Mouse (Mus musculus) cerebellum, postnatal 14 days (tissue): ENCODE measurements around the gene Arhgef11.

Experiments
- DNase-seq, 2 experiments: peaks; one replicate each; pipeline ENCODE4 v3.0.0; 2021; ENCODE audit warnings: mixed read lengths in 2 of 2

The Arhgef11 gene

DNA sequence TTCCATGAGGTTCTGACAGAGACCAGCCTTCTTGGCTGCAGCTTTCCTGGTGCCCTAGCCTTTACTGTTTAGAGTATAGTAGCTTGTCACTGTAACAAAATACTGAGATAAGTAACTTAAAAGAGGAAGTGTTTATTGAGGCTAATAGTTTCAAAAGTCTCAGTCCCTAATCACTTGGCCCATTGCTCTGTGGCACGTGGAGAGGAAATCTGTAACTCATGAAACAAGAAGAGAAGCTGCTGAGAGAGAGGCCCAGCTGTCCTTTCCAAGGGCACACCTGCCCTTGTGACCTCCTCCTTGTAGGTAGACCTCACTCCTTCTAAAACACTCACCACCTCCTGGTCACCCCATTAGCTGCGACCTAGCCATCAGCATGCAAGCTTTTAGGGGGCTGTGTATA is 101.2 kb downstream of the Arhgef11 start:
- no peak for DNase-seq

DNA sequence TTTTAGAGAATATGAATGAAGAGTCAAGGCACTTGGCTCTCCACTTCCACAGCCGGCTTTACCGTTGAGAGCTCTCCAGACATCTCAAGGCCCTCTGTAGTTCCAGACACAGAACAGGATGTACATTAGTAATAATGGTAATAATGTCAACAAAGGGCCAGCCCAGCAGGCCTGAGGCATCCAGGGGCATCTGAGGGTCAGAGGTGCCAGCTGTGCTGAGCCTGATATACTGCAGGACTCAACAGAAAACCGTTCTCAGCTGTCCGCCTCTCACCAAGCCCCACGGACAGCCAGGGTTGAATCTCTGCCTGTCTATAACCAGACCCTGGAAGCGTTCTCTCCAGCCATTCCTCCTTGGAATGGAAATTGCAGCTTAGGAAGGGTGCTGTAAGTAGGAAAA is 107.2 kb downstream of the Arhgef11 start:
- DNase-seq: no peak

DNA sequence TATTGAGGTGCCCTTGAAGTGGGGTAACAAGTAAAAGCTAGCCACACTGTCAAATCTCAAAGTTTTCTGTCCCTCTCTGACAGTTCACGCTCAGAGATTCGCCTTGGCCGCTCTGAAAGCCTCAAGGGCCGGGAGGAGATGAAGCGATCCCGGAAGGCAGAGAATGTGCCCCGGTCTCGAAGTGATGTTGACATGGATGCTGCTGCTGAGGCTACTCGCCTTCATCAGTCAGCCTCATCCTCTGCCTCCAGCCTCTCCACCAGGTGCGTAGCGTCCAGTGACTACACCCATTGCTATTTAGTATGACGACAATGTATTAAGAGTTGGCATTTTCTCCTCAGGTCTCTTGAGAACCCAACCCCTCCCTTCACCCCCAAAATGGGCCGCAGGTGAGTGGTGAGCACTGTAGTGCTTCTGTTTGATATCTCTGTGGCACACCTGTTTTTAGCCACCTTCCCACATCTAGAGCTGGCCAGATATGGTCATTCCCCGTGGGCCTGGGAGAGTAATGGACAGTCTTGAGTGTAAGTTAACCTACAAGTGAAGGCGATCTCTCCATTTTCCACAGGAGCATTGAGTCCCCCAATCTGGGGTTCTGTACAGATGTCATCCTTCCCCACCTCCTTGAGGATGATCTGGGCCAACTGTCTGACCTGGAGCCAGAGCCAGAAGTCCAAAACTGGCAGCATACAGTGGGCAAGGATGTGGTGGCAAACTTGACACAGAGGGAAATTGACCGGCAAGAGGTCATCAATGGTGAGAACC is 108.2 kb downstream of the Arhgef11 start:
- DNase-seq: no peak

DNA sequence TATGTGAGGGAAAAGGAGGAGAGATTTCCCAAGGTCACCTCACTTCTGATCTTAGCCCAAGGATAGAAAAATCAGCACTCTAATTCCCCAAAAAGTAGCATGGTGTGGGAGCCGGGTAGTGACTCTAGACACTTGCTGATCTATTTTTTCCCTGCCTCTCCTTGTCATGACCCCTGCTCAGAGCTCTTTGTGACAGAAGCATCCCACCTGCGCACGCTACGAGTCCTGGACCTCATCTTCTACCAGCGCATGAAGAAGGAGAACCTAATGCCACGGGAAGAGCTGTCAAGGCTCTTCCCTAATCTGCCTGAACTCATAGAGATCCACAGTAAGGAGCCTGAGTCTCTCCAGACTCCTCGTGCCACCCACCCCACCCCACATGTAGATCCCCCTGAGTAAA is 108.8 kb downstream of the Arhgef11 start:
- no peak for DNase-seq

DNA sequence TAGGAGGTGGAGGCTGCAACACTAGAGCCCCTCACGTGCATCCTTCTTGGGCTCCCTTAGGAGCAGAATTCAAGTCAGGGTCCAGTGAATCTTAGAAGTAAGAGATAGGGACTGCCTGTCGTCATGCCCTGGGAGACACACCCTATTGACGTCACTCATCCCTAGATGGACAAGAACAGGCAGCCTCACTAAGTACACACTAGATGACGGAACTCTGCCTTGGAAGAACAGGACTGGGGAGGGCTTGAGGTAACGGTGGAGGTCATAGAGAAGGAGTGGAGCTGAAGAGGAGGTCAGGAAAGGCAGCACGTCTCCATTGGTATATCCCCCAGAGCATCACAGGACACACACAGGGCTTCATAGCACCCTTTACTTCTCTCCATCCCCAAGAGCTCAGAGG is 111.3 kb downstream of the Arhgef11 start:
- no peak for DNase-seq

DNA sequence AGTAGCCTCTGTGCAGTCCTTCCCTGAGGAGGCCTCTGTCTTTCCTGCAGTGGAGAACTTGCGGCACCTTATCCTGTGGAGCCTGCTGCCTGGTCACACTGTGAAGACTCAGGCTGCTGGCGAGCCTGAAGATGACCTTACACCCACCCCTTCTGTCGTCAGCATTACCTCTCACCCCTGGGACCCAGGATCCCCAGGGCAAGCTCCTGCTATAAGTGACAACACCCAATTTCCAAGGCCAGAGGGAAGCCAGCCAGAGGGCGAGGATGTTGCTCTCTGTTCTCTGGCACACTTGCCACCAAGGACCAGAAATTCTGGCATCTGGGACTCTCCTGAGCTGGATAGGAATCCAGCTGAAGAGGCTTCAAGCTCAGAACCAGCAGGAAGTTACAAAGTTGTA is 115.7 kb downstream of the Arhgef11 start:
- no peak for DNase-seq

DNA sequence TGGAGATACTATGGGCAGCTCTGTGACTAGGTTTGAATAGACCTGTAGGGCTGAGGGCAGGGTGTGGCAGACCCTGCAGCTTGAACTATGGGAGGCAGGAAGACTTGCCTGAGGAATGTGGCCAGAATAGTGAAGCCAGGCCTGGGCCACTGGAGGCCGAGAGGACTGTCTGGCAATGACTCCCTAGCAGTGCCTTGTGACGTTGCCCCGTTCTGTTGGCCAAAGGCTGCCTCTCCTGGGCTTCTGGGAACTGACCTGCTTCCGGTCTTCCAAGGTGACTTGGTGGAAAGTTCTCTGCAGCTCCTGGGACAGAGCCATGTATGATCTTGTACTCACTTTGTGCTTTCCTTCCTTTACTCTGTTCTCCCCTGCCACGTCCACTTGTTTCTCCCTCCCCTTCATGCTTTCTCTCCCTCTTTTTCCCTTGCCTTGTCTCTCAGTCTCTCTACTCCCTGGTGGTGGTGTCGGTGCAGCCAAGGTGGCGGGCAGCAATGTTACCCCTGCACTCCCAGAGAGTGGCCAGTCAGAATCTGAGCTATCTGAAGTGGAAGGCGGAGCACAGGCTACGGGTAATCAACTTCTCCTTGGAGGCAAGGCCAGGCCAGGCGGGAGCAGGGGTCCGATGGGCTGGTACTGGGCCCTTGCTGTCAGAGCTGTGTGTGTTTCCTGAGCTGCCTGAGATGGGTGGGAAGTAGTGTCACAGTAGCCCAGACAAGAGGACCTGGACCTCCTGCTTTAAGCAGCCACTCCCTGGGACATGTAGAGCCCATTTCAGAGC is 116.8 kb downstream of the Arhgef11 start:
- DNase-seq: no peak

DNA sequence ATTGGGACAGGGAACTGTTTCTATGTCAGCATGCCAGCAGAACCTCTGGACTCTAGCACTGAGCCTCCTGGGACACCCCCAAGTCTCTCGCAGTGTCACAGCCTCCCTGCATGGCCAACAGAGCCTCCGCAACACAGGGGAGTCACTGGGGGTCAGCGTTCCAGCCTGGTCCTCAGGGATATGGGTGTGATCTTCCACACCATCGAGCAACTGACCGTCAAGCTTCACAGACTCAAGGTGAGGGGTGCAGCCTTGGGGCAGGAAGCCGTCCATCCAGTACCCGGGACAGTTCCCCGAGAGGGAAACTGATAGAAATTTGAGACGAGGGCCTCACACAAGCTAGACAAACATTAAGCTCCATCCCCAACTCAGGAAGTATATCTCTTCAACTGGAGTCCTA is 118.0 kb downstream of the Arhgef11 start:
- no peak for DNase-seq

DNA sequence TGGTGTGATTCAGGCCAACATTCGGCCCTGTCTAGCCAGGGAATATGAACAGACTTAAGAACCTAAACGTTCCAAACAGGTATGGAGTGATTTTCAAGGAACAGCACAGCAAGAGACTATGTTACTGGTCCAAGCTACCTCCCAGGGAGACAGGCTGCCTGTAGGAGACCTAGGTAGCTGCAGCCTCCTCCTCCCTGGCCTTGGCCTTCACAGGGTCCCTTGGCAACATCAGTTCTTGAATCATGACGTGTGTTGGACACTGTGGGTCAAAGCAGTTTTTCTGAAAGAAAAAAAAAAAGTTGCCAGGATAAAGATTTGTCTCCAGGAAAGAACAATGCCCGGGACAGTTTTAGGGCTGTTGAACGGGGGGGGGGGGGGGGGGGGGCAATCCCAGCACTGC is 121.5 kb downstream of the Arhgef11 start:
- DNase-seq: no peak

DNA sequence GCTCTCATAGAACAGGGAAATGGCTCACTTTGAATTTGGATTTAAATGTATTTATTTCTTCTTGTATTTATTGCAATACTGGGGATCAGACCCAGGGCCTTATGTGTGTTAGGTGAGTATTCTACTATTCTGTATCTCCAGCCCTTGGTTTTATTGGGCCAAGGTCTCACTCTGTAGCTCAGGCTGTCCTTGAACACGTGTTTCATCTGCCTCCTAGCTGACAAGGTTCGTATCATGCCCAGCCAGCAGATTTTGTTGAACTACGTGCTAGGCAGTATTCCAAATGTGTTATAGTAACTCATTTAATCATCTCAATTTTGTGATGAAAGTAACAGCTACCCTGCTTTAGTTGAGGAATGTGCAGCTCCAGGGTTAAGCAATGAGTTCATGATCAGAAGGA is 124.7 kb downstream of the Arhgef11 start:
- no peak for DNase-seq

DNA sequence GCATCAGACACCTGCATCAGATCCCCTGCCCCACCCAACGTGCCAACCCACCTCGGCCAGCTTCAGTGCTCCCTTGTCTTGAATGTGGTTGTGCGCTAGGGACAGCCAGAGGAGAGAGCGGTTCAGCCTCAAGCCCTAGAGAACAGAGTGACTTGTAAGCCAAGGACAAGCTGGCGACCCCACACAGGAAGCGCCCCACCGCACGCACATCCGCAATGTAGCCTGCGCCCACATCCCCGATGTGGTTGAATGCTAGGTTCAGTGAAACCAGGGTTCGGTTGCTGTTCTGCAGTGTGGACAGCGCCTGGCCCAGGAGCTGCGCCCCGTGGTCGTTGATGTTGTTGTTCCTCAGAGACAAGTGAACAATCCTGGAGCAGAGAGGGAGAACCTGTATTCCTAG is 125.4 kb downstream of the Arhgef11 start:
- no peak for DNase-seq

DNA sequence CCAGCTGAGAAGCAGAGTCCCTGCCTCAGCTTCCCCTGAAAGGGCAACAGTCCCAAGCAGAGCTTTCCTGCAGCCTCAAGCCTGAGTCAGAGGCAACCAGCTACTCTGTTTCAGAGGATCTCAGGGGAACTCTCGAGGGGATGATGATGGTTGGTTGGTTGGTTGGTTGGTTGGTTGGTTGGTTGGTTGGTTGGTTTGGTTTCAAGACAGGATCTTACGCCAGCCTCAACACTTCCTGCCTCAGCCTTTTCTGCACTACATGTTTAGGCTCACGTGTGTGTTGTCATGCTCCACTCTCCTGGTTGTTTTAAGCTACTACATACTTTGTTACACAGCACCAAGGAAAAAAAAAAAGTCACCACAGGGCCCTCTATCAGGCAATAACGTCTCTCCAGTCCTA is 126.6 kb downstream of the Arhgef11 start:
- DNase-seq: no peak

DNA sequence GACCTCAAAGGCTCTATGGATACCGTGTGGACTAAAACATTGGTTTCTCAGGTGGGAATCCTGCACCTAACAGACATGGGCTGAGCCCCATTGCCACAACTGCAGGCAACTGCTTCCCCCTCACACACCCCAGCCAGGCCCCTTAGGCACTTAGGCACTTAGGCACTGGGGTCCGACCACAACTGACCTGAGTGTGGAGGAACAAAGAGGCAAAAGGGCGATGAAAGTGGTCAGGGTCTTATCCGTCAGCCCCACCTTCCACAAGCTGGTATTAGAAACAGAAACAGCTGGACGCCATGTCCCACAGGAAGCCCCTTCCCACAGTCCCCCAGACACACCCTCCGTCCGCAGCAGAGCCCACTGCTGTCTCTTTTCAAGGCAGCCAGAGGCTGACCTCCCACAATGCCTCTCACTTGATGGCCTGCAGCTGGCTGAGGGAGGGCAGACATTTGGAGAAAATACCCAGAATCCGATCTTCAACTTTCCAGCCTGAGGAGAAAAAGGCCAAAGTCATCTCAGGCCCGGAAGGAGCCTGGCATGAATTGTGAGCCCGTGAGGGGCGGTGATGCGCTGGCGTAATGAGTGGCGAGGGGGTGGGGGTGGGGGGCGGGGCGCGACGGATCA is 127.8 kb downstream of the Arhgef11 start:
- DNase-seq: no peak

DNA sequence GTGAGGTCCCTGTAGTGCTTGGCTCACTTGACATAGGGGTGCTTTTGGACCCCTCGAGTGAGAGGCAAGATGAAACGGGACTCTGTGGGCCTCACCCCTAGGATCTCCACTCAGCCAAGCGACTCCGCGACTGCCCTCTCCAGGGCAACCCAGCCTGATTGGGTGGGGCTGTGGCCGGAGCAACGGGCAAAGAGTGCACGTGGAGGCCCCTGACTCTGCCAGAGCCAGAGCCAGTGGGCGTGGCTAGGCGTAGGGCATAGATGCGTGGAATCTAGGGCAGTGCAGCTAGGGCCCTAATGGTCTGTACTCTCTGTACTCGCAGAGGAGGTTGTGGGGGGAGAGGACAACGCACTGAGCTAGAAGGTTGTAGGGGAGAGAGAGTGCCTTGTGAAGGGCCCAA is 131.1 kb downstream of the Arhgef11 start, which contains the start of gene Lrrc71:
TSS of gene Lrrc71 (minus strand) at position 195 of the 400 bp plus-strand sequence.
- DNase-seq: no peak

DNA sequence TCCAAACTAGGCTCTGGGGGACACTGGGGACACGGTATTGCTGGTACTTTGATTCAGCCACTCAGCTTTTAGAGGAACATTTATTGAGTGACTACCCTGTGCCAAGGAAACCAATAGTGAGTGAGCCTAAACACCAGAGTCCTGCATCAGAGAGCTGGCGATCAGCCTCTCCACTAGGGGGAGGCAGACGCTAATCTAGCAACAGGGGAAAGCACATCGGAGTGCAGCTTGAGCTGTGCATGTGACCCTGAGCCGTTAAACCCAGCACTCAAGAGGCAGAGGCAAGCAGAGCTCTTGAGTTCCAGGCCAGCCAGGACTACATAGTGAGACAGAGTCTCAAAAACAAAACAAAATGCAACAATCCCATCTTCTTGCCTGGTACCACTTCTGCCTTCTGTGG is 131.7 kb downstream of the Arhgef11 start:
- DNase-seq: peak; percentile 50 to 58

DNA sequence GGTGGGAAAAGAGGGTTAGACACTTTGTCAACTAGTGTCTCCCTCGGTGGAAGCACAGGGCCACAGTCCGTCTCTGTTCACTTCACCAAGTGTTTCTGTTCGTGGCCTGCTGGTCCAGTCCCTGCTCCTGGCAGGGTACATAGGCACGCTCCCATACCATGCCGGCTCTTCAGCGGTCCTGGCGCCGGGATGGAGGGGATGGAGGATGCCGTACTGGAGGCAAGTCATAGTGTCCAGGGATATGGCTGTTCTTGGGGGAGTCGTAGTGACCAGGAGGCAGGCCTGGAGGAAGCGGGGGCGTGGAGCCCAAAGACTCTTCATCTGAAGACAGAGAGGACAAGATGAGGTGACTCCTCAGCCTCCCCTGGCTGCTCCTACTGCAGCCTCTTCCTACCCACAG is 132.6 kb downstream of the Arhgef11 start:
- DNase-seq: no peak

DNA sequence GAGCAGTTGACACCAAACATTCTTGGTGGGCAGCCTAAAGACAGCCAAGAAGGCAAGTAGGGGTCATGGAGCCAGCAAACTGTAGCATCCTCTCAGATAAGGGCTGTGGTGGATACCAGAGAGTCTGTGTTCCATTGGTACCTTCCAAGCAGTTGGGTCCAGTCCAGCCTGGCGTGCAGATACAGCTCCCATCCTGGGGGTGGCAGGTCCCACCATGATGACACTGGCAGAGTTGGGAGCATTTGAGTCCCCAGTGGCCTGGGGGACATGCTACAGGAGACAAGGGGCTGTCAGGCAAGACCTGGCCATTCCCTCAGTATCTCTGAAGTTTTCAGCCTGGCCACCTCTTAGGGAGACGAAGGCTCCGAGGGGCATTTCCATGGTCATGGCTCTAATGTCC is 135.2 kb downstream of the Arhgef11 start:
- no peak for DNase-seq

DNA sequence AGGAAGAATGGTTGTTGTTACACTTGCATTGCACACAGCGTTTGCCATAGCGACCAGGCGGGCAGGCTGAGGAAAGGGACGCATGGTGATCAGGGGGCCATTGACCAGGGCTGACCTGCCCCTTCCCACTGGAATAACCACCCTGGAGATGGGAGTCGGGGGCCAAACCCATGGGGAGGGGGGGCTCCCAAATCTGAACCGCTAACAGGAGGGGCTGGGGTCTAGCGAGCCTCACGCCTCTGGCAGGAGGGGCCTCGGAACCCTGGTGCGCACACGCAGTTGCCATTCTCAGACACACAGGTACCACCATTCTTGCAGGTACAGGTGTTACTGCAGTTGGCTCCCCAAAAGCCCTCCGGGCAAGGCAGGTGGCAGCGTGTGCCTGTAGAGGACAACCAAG is 136.5 kb downstream of the Arhgef11 start:
- DNase-seq: no peak

DNA sequence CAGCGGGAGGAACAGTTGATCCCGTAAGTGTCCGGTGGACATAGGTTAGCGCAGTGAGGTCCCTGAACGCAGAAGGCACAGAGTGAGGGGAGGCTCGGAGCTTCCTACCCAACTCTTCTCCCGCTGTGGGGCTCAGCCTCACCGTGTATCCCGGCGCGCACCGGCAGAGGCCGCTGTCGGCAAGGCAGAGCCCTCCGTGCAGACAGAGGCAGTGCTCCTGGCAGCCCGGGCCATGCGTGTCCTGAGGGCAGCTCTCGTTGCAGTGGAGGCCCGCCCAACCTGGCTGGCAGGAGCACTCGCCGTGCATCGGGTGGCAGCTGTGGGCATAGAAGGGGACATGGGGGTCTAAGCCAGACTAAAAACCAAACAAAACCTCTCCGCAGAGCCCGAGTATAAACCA is 138.6 kb downstream of the Arhgef11 start:
- DNase-seq: peak; percentile 93 to 96

DNA sequence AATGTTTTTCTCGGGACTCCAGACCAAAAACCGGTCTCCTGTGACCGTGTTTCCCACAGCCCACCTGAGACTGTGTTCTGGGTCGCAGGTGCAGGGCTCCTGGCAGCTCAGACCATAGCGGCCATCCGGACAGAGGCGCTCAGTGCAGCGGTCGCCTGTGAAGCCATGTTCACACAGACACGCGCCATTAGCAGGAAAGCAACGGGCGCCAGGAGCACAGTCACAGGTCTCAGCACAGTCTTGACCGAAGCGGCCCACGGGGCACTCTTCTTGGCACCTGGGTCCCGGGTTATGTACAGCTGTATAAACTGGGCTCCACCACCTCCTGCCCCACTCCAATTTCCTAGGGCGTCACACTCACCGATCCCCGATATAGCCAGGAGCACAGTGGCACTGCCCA is 139.1 kb downstream of the Arhgef11 start:
- DNase-seq: peak in 1 of 2 experiments; percentile 22

DNA sequence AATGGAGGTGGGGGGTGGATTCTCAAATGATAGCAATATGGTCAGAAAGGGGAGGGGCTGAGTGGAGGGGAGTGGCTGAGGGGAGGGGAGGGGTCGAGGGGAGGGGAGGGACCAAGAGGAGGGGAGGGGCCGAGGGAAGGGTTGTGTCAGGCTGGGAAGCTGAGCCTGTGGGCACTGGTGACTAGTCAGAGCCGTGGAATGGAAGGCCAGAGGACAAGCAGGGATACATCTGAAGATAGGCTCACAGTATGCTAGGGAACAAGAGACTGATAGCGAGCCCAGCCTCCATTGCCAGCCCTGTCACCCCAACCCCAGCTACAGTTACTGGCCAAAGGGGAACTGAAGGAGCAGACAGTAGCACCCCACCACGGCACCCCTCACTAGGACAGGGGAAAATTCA is 141.3 kb downstream of the Arhgef11 start:
- DNase-seq: no peak

DNA sequence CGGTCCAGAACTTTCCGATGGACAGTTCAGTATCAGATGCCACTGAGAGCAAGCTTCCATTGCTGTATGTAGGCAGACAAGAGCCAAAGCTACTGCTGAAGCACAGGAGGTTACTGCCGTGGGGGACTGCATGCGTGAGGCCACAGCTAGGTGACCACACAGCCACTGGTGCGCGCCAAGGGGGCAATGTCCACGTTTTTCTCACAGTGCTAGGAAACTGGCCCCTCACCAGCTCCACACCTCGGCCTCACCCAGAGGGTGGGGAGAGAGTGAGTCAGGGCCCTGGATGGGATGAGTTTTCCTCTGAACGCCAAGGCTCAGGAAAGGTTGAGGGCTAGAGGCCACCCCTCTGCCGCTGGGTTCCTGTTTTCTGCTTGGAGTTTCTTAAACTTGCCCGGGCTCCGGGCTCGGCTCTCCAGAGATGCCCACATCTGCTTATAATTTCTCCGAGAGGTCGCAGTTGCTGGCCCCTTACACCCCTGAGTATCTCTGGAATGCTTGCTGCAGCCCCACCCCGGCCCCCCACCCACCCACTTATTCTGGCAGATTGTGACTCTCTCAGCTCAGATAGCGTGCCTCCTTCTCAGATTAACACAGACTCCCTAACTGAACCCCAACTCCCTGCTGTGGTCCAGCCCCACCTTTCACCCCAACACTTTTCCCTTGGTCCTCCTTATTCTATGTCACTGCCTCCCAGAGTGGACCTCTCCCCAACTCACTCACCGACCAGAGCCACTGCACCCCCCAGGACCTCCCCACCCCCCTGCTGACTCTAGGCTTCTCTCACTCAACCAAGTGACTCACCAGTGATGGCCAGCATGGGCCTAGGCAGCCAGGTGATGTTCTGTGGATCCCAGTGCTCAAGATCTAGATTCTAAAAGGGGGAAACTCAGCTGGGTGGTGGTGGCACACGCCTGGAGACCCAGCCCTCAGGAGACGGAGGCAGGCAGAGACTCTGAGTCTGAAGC is 144.3 kb downstream of the Arhgef11 start:
- no peak for DNase-seq

DNA sequence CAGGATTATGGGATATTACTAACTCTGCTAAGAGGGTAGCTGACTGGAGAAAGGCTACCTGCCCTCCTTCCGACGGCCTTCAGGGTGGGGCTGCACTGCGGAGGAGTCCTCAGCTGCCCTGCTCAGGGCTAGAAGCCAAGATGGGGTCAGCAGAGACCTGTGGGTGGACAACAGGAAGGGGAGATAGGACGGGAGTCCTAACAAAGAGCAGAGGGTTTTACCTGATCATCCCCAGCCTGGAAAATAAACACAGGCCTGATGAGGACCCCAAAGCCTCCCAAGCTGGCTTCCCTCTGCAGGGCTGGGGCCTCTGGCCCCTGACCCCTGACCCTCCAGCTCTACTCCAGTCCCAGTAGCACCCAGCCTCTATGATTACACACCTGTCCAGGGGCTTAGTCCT is 145.8 kb downstream of the Arhgef11 start:
- DNase-seq: no peak
